Mouse (Mus musculus): ENCODE data around the gene Sytl2. TPM values are rescaled to one million over a fixed set of nuclear protein-coding genes. Genes with fewer than 3 reads are reported as not detected.

Sytl2 gene
- total RNA-seq, 1 experiment from 2014 or later: 5.0 TPM

DNA sequence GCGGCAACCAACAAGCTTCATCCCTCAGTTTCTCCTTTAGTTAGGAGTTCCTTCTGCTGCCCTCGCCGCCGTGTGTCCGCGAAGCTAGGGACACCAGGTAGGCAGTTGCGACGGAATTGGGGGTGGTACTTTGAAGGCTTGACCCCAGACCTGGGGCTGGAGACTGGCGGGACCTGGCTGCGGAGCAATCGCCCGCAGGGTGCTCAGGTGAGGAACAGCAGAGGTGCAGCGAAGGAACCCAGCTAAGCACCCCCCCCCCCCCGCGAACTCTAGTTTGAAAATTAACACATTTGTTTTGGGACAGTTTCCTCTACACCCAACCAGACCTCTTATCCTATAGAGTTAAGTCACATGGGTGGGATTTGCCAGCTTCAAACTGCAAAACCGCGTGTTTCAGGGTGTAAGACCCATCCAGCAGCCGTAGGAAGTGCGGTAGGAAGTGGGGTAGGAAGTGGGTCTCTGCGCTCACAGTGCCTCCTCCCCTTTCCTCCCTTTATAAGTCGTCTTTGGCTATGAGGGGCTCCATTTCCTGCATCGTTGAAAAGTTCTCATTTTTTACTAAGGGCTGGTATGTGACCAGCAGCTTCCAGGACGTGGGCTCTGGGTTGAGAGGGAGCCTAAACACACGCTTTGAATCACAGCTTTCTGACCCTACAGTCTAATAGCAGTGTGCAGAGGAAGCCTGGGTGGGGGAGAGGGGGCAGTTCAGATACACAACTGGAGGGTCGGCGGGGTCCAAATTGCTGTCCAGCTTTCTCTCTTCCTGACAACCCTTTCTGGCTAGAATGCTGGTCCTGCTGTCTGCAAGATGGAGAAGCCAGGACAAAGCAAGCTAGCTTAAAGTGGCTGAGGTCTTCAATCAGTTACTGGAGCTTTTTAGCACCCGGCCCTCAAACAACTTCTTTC is 848 bp downstream of the Sytl2 start:
- peak; percentile 49 for ATAC-seq (ENCODE audit: extremely low read depth, insufficient number of reproducible peaks, low FRiP score, poor library complexity, severe bottlenecking)

DNA sequence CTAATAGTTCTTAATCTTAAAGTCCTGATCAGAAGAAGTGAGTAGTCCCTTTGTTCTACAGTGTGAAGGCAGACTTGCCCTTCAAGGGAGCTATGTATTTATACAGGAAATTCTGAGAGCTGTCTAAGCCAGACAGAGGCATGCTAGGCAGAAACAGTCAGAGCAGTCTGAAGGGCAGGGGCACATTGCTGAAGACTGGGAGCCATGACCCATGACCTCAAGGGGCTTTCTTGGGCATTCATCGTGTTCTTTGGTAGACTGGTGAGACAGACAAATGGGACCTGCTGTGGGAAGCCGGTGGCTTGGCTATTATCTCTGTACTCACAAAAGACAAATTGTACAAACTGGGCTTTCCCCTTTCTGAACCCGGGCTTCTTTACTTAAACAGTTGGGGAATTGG is 4.0 kb downstream of the Sytl2 start:
- ATAC-seq (ENCODE audit: extremely low read depth, insufficient number of reproducible peaks, low FRiP score, poor library complexity, severe bottlenecking): no peak

DNA sequence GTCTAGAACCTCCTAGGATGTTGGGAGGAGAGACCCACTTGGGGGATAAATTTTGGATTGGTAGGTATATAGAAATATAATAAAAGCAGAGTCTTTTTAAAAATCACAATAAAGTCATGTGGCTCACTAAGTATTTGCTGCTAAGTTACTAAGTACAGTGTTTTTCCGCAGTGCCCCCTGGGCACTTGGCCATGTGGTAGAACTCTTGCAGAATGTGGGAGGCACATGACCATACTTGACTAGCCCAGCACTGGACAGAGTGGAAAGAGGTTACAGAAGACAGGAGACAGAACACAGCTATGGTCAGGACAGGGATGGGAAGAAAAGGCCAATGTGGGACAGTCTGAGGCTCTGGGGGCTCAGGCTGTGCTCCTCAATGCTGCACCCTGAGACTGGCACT is 4.9 kb downstream of the Sytl2 start:
- no peak for ATAC-seq (ENCODE audit: extremely low read depth, insufficient number of reproducible peaks, low FRiP score, poor library complexity, severe bottlenecking)

DNA sequence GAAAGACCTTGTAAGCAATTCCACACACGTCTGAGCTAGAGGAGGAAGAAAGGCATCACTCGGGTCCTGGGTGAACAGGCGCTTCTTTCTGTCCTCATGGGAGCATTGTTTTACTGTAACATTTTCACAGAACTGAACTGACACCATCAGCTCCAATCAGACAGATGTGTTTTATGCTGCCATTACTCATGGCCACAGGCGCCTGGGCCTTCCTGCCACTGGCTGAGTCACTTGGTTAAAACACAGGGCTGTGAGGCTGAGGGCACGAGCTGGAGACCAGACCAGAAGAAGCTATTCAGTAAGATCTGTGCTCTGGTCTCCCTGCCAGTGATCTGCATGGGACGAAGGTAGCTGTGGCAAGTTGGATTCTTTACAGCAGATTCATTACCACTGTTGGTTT is 6.0 kb downstream of the Sytl2 start:
- ATAC-seq (ENCODE audit: extremely low read depth, insufficient number of reproducible peaks, low FRiP score, poor library complexity, severe bottlenecking): no peak

DNA sequence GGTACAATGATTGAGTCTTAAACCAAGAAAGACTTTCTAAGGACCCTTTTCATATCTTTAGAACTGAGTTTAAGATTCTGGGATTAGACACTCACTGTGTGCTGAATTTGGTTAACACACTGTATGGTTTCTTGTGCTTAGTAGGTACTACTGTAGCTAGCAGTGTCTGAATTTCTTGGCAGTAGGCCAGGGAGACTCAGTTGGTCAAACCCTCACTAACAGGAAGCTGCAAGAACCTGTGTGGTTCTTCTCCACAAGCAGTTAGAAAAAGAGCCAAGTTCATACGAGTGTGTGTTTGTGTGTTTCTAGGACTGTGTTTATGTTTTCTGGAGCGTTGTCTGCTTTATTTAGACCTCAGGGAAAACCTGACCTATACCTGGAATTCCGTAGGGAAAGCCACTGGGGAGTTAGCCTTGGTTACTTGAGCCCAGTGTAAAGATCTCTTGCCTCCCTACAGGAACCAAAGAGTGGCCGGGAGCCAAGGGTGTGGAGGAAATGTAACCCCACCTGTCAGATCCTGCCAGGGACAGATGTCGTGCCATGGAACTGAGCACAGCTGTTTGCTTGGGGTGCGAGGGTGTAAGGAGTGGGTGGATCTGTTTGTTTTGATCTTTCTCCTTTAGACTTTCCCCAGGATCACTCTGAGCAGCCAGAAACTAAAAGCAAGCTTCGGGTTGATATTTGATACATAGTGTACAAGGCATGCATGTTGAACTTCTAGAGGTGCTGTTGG is 10.3 kb downstream of the Sytl2 start:
- no peak for ATAC-seq (ENCODE audit: extremely low read depth, insufficient number of reproducible peaks, low FRiP score, poor library complexity, severe bottlenecking)

DNA sequence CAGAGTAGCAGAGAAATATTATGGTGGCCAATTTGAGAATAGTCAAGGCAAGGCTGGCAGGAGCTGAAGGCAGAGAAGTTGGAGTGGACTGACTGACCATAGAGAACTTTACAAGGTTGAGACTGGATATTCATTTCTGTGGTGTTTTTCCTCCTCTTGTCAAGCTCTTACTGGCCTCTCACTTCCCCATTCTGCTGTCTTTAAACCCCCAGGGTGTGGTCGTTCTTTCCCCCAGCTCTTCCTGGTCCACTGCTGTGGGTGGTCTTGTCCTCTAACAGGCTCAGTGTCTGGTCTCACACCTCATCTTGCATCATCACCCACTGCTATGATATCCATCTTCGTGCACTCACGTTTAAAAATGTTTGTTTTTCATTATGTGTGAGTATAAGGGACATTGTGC is 11.4 kb downstream of the Sytl2 start:
- 0 out of 2 replicates have a peak, but pooled peaks have one; percentile 13 for ATAC-seq (ENCODE audit: extremely low read depth, insufficient number of reproducible peaks, low FRiP score, poor library complexity, severe bottlenecking)

DNA sequence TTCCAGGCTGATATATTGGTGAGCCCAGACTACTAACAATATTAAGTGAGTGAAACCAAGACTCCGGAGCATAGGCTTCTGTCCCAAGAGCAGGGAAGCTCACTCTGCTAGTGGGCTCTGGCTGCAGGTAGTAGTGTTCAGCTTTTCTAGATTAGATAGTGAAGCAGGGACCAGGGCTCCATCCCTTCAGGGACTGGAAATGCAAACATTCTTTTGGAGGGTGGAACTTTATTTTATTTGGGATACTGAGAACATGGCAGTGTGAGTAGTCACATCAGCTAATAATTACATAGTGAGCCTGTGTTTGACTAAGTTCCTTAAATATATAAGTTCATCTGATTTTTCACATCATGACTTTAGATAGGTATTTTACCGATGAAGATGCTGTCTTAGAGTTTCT is 14.8 kb downstream of the Sytl2 start:
- no peak for ATAC-seq (ENCODE audit: extremely low read depth, insufficient number of reproducible peaks, low FRiP score, poor library complexity, severe bottlenecking)

DNA sequence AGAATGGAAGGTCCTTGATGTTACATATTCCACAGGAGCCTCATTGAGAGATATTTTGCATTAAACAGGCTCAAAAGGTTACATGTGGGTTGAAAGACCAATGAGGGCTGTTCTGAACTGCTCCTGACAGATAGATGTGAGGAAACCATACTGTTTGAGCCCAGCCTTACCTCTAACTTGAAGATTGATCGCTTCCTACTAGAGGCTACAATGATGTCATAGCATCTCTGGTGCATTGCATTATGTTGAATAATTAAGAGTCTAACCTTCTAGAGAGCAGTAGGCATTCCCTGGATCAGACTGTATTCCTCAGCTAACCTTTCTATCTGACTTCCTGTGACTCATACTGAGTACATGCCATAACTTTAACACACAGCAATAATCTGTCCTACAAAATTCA is 17.4 kb downstream of the Sytl2 start:
- no peak for ATAC-seq (ENCODE audit: extremely low read depth, insufficient number of reproducible peaks, low FRiP score, poor library complexity, severe bottlenecking)

DNA sequence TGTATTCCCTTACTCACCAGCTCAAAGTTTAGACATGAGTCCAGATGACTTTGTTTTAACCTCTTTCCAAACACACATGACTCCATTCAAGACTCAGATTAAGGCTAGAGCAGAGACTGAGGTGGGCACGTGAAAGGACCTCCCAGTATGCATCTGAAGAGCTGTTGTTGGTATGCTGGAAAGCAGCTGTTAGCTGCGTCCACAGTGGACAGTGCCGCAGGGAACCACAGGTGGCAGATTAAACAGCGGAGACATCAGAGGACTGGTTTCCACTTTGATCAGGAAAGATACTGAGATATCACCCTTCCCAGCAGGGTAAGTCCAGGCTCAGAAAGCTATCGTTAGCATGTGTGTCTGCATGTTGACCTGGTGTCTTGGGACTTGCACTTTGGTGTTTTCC is 18.1 kb downstream of the Sytl2 start:
- no peak for ATAC-seq (ENCODE audit: extremely low read depth, insufficient number of reproducible peaks, low FRiP score, poor library complexity, severe bottlenecking)

DNA sequence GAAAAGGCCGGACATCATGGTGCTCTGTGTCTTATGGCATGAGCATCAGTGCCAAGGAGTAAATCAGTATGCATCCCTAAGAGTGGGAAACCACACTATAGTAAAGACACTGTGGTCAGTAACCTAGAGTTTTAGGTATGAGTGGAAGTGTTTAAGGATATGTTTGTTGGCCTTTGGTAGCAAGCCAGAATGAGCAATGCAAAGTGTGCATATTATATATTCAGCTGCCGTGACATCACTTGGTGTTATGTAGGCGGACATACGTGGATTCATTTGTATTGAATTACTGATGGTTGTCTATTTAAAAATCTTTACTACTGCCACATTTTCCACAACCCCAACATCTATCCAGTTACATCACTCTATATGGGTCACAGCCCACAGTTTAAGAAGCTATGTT is 23.1 kb downstream of the Sytl2 start:
- ATAC-seq (ENCODE audit: extremely low read depth, insufficient number of reproducible peaks, low FRiP score, poor library complexity, severe bottlenecking): no peak

DNA sequence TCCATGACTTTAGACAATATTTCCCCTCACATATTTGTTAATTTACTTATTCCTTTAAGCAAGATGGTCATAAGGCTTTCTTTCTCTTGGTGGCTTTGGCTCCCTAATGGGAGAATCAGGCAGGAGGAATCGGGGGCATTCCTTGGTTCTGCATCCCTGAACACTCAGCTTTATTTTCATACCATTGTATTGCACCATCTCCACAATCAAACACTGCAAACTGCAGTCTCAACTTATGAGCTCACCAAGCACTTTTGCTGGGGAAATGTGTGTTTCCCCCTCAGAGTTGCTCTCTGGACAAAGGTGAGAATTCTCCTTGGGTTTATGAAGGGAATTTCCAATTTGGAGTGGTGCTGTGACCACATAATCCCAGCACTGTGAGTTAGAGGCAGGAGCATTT is 28.1 kb downstream of the Sytl2 start:
- ATAC-seq (ENCODE audit: extremely low read depth, insufficient number of reproducible peaks, low FRiP score, poor library complexity, severe bottlenecking): no peak

DNA sequence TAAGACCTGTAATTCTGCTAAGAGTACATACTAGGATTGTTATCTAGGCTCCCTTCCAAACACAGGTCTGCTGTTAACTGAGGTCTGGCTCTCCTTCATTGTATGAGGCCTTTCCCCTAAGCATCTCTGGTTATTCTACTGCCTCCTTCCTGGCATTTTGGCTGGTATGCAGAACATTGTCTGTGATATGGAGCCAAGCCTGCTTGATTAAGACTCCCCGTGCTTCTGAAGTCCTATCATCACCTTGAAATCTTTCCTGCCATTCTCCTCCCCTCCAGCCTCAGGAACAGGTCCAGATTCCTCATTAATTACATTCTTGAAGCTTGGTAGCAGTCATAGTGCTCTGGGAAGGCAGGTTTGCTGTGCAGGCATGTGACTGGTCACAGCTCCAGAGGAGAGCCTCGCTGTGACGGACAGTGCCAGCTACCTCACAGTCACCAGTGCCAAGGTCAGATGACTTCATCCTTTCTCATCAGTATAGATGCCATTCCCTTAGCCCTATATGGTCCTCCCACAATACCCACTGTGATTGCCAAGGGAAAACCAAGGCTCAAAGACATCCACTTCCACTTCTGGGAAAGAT is 30.5 kb downstream of the Sytl2 start:
- no peak for ATAC-seq (ENCODE audit: extremely low read depth, insufficient number of reproducible peaks, low FRiP score, poor library complexity, severe bottlenecking)

DNA sequence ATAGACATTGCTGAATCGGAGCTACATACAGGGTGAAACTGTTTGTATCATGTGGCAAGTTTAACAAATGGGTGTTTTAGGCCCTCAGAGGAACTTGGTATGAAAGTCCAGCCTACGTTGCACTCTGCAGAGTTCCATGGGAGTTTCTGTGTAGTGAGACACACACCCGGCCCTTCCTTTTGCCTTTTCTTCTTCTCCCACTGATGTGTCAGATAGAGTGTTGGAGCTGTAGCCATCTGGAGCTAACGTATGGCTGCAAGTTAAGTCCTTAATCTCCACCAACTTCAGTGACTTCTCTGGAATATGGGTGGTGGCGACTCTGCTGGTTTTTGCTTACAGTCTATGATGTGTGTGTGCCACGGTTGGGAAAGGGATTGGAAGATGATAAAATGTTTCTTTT is 32.3 kb downstream of the Sytl2 start:
- no peak for ATAC-seq (ENCODE audit: extremely low read depth, insufficient number of reproducible peaks, low FRiP score, poor library complexity, severe bottlenecking)

DNA sequence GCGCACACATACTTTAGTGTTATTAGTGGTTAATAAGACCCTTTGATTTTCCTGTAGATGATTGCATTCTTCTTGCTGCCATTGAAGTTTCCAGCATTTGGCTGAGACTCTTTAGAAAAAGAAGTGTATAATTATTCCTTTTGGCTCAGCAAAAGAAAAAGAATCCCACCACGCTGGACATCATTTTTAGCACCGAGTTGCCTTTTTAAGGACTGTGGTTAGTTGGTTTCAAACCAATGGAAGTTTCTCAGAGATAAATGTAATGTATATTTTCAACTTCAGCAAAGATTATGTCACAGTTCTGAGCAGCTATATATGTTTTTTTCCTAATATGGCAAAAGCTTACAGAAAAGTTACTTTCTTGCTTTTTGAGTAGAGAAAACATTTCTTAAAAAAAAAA is 32.8 kb downstream of the Sytl2 start:
- ATAC-seq (ENCODE audit: extremely low read depth, insufficient number of reproducible peaks, low FRiP score, poor library complexity, severe bottlenecking): no peak

DNA sequence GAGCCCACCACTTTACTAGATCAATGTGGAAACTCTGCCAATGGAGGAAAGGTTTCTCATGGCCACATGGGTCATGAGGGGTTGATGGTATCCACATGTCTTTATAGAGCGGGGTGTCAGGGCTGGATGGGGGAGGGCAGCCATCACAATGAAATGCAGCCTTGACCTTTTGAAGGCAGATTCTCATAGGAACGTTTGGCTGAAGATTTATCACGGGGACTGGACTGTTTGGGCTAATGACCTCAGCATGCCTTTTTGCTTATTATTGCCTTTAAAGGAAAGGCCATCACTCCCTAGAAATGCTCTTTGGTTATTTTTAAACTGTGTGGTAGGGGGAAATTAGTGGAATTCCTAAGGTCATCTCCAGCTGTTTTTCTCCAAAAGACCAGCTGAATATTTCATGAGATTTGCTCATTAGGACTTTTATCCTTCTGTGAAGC is 33.7 kb downstream of the Sytl2 start:
- no peak for ATAC-seq (ENCODE audit: extremely low read depth, insufficient number of reproducible peaks, low FRiP score, poor library complexity, severe bottlenecking)

DNA sequence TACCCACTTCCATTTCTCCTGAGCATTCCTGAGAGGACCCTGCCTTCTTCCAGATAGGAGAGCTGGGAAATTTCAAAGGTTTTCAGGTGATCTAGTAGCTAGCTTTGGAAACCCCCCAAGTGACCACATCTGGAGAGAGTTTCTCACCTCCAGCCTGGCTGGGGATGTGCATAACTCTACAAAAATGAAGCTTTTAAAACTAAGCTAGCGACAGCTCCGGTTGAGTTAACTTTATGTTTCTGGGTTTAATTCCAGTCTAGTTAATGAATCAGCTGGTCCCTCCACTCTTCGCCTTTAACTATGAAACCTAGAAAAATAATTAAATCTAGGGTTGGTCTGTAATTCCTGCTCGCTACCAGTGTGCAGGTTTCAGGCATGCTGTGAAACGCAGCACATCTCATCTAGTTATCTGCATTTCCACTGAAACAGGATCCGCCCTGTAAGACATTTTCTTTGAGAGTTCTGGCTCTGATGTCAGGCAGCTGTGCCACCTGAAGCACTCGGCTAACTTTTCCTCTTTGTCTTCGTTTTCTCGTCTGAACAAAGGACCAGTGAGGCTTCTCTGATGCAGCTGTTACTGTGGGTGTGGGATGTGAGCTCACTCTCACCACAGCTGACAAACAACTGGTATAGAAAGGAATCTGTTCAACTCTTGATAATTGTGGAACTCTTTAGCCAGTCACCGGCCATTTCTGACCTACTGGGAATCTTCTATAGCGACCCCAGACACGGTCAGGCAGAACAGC is 39.3 kb downstream of the Sytl2 start:
- no peak for ATAC-seq (ENCODE audit: extremely low read depth, insufficient number of reproducible peaks, low FRiP score, poor library complexity, severe bottlenecking)

DNA sequence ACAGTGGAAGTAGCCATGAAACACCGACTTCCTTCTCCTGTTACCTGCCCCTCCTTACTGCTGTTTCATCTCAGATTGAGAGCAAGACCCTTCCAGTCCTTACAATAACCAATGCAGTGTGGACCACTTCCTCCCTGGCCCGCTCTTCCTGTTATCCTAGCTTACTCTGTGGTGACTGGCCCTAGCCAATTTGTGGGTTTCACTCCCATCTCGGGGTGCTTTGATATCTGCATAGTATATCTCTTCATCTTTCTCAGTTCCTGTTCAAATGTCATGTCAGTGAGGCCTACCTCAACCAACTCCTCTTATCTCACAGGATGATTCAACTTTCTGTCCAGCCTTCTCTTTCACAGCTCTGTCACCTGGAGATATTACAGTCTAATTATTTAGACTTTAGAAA is 42.9 kb downstream of the Sytl2 start:
- peak; percentile 26; the same call in 1 of the 2 replicates for ATAC-seq (ENCODE audit: extremely low read depth, insufficient number of reproducible peaks, low FRiP score, poor library complexity, severe bottlenecking)

DNA sequence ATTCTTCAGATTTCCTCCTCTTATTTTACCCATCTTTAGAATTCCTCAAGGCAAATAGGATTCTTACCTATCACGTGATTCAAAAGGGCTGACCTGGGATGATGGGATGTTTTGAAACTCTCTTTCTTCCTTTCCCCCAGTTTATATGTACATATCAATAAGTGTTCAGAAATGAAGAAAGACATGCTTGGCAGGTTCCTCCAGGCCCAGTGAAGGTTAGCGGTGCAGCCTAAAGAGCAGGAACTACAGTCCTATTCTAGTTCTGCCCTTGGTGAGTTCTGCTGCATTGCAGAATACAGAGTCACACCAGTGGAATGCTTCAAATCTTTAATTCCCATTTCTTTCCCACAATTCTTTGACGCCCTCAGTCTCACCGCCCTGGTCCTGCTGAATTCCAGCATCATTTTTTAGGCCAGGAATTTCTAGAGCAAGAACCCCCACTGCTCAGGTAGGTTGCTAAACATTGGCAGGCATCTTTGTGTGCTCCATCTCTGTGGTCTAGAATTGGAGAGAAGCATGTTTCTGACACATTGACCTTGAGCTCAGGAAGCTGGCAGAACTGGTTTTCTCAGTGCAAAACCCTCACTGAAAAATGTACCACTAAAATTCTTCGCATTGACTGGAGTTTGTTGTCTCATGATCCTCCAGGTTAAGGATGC is 45.9 kb downstream of the Sytl2 start:
- no peak for ATAC-seq (ENCODE audit: extremely low read depth, insufficient number of reproducible peaks, low FRiP score, poor library complexity, severe bottlenecking)

DNA sequence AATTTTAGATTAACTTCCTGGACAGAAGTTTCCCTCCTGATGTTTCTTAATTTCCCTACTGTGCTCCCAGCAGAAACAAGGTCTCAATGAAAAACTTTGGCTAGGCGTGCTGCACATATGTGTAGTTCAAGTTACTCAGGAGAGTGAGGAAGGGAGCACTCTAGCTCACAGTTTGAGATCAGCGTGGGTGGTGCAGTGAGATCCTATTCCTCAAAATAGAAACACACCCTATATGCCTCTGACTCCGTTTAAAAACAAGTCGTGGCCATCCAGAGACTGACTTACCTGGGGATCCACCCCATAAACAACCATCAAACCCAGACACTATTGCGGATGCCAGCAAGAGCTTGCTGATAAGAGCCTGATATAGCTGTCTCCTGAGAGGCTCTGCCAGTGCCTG is 47.0 kb downstream of the Sytl2 start:
- ATAC-seq (ENCODE audit: extremely low read depth, insufficient number of reproducible peaks, low FRiP score, poor library complexity, severe bottlenecking): no peak

Data from neutrophil, adult 5-6 weeks (primary cell).